Mouse (Mus musculus) monocyte, adult 5-6 weeks (primary cell): ENCODE measurements around the gene Vmn2r35. TPM values are rescaled to one million over a fixed set of nuclear protein-coding genes. Genes with fewer than 3 reads are reported as not detected.
"Not testable (repeated sequence)": the region's sequence is repeated elsewhere in the genome, so short reads cannot be mapped to it uniquely, and the experiment has no call there.

Experiments
- ATAC-seq: fragments of 153-309, 156-312 bp; replicated peaks from 2 replicates; pipeline ENCODE4 v1.8.0; 2017; ENCODE audit warnings: mild to moderate bottlenecking; ENCODE audit not compliant: low TSS enrichment, insufficient number of reproducible peaks, severe bottlenecking, poor library complexity, low FRiP score
- total RNA-seq: library from RNA; stranded (forward); fragments of 200-1000, 200-491, 200-594 nt; gene quantifications from 3 replicates; pipeline ENCODE4 v1.2.3, GENCODE M21; 2017

Vmn2r35 gene
- total RNA-seq: not detected in 3 replicates

DNA sequence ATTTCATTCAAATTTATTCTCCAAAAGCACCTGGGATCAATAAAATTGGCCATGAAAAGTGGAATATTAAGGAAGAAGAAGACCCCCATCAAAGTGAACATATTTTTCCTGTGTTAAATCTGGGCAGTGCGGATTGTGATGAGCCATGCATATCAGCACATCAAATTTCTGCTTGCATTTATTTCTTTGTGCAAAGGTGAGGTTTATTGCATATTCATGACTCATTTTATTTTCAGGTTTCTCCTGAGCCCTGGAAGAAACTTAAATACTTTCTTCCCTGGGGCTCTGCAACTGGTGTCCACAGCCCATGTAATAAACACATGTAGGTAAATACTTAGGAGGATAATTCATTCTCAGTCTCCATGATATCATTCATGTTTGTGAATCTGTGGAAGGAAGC is at the start of gene Vmn2r35:
Vmn2r35 (minus strand) TSS at position 101 of the 400 bp plus-strand sequence.
- ATAC-seq: not testable (repeated sequence)

DNA sequence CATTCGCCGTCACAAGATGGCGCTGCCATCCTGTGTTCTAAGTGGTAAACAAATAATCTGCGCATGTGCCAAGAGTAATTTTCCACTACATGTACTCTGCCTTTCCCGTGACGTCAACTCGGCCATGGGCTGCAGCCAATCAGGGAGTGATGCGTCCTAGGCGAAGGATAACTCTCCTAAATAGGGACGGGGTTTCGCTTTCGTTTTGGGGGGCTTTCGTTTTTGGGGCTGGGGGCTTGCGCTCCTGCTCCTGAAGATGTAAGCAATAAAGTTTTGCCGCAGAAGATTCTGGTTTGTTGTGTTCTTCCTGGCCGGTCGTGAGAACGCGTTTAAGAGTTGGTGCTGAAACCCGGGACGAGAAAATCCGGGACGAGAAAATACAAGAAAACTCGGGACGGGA is 25.5 kb downstream of the Vmn2r35 start:
- ATAC-seq: not testable (repeated sequence)

Other genes starting within 250 kb of the Vmn2r35 start
- gene Vmn2r34, start 130.4 kb downstream of the Vmn2r35 start, total RNA-seq: not detected in 3 replicates
- not detected in 3 replicates for gene Vmn2r36, start 82.6 kb upstream of the Vmn2r35 start, total RNA-seq